Mouse (Mus musculus) WW6 (cell line): ENCODE data around the gene Sec31a.
A peak's percentile ranks its signal among the peaks of the same experiment; 100 is the strongest.
"Not testable (repeated sequence)": the region's sequence is repeated elsewhere in the genome, so short reads cannot be mapped to it uniquely, and the experiment has no call there.

ENCODE experiments used
- DNase-seq: peaks from one replicate; pipeline ENCODE4 v3.0.0-alpha.2; 2013; ENCODE audit warnings: low read depth, low spot score

Sec31a gene

DNA sequence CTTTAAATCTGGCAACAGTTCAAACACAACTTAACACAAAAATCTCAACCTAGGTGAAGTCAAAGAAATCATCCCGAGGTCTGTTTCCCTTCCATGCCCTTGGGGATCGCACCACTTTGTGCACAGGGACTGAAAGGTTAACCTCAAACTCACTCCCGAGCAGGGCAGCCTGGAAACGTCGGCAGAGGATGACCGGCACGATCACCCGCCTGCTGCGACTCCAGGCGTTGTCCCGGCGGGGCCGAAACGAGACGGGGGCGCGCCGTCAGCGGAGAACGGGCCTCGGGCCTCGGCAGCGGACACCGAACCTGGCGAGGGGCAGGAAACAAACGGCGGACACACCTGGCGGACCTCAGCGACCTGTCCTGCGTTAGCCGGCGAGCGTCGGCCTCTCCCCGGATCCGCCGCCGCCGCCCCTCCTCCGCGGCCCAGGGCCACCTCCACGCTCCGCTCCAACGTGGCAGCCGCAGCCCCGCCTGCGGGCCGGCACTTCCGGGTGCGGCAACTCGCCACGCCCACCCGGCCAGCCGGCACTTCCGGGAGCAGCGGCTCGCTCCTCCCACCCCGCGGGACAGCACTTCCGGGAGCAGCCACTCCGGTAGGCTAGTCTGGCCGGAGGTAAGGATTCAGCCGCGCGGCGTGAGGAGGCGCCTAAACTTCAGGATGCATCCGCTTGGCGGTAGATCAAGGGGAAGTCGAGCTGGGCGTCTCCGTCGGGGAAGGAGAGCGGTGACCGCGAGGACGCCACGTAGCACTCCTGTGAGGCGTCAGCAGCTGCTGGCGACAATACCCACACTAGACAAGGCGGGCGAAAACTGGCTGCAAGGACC is at the start of gene Sec31a:
Sec31a (minus strand) TSS at position 474 of the 830 bp plus-strand sequence.
- DNase-seq: peak; percentile 89

DNA sequence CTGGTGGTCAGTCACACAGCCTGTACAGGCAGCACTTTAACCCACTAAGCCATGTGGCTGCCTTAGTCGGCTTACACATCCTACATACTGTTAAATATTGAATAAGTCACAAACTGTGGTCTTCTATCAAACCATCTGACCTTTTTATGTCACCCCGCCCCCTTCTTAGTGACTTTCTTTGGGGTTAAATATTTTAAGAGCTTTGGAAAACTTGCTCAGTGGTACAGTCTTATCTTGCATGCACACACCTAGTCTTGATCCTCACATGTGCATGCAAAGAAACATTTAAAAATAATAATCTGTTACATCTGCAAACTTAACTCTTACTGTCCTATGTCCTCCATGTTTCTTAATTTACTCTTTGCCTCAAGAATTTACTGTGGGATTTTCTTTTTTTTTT is 46.3 kb upstream of the Sec31a start:
- DNase-seq: no peak

DNA sequence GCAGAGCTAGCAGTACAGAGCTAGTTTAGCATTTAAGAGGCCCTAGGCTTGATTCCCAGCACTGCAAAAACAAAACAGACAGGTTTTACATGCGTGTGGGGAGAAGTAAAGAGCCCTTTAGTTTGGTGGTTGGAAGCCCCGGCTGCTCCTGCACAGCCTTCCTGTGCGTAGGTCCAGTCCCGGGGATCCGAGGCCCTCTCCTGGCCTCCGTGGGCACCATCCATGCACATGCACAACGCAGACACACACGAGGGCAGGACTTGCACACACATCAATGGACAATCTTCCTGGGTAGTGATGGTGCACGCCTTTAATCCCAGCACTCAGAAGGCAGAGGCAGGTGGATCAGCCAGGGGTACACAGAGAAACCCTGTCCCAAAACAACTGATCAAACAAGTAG is 45.5 kb upstream of the Sec31a start:
- no peak for DNase-seq

DNA sequence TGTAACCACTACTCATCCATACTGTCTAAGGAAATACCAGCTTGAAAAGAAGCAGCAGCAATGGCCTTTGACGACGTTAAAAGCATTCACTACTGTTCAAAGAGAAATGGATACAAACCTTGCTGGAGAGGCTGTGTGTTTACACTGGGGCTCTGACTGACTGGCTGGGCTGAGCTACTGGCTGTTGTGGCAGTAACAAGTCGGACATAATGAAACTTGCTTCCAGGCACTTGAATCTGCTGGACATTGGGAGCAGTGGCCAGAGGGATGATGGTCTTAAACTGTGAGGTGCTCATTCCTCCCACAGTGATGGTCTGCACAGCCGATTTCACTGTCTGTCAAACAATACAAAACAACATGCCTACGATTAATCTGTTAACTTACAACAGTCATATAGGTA is 43.4 kb upstream of the Sec31a start:
- DNase-seq: no peak

DNA sequence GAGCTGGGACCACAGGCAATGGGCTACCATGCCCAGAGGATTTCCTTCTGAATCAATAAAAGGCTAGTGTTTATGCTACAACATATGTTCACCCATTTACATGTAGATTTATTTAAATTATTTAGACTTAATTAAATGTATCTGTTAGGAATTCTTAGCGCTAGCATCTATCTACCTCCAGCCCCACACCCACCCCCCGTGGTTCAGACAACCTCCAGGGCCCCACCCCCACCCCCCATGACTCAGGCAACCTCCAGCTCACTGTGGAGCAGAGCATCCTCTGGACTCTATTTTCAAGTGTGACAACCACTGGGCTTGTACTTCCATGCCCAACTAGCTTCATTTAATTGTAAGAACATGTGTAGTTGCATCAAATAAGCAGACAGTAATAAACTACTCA is 35.8 kb upstream of the Sec31a start:
- DNase-seq: no peak

DNA sequence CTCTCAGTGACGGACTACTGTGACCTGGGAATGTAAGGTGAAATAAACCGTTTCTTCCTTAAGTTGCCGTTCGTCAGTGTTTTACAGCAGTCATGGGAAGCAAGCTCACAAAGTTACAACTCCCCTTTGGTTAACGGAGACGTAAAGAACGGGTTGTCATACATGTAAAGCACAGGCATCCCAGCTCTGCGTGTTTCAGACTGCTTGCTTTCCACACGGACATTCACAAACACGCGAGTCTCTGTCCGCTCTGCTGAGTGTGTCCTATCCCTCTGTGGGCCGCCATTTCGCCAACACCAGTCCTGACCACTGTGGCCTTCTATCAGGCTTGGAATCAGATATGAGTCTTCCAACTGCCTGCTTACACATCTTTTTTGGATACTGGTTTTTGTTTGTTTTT is 22.8 kb upstream of the Sec31a start:
- DNase-seq: no peak

DNA sequence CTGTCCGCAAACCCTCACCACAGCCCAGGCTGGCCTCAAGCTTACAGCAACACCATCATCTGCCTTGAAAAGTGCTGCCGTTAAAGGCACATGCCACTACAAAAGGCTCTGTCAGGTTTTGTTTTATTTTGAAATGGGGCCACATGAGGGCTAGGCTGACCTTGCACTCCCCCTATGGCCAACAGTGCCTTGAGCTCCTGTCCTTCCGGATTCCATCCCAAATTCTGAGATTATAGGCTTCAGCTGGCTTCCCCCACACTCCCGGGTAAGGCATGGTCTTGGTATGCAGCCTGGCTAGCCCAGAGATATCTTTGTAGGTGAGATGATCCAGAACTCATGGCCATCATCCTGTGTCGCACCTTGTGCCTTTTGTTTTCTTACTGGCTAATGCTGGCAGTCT is 21.9 kb upstream of the Sec31a start:
- no peak for DNase-seq

DNA sequence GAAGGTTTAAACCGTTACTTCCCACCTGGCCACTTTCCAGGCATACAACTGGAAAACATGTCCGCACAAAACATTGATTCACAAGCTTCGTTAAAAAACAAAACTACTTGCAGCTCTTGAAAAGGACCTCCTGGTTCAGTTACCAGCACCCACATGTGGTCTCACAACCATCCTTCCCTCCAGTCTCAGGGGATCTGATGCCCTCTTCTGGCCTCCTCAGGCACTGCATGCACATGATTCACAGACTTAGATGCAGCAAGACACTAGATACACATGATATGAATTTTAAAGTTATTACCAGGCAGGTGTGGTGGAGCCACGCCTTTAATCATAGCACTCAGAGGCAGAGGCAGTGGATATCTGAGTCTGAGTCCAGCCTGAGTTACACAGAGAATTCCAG is 21.1 kb upstream of the Sec31a start:
- DNase-seq: no peak

DNA sequence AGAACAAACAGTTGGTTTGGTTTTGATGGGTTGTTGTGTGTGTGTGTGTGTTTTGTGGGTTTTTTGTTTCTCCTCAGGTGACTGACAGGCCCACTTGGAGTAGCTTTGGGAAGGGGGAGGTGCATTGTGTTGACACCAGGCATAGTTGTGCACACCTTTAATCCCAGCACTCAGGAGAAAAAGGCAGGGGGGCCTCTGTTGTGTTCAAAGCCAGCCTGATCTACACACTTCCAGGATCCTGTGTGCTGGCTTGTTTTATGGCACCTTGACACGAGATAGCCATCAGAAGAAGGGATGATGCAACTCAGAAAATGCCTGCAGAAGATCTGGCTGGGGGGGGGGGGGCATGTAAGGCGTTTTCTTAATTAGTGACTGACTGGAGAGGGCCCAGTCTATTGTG is 14.9 kb upstream of the Sec31a start:
- no peak for DNase-seq

DNA sequence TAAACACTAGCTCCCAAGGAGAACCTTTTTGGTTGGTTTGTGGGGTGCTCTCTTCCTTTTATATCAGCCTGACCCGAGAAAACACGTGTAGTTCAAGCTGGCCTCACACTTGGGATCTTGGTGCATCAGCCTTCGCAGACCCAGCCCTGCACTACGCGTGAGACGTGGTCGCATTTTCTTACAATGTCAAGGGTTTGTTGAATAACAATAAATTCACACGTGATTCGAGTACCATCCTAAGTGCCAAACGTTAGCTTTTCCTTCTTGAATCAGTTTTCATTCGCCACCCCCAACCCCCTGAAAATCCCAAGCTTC is 14.0 kb upstream of the Sec31a start:
- DNase-seq: no peak

DNA sequence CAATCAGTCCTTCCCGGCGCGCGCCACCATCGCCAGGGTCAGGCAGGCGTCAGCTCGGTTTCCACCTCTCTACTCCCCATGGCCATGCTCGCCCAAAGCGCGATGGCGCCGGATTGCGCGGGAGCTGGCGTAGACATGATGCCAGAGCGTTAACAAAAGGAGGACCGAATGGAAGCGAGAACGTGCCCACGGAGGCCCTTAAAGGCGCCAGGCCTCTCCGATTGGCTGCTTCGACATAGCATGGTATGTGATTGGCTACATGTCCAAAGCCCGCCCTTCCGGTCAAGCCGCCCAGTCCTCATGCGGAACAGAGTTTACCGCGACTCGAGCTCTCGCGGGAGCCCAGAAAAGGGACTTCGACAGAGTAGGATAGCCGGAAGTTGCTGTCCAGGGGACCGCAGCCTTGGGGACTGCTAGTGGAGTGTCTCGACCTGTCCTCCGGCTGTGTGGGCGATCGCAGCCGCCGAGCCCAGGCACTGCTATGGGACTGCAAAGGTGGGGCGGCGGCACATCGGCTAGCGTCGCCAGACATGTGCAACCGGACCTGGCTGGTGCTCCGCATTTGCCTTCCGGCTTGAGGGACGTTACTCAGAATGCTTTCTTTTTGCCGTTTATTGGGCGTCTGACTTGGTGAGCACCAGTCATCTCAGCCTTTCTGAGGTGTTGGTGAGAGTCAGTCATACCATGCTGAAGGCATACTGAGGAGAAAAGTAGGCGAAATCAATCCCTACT is 13.5 kb upstream of the Sec31a start:
- DNase-seq: peak; percentile 88

DNA sequence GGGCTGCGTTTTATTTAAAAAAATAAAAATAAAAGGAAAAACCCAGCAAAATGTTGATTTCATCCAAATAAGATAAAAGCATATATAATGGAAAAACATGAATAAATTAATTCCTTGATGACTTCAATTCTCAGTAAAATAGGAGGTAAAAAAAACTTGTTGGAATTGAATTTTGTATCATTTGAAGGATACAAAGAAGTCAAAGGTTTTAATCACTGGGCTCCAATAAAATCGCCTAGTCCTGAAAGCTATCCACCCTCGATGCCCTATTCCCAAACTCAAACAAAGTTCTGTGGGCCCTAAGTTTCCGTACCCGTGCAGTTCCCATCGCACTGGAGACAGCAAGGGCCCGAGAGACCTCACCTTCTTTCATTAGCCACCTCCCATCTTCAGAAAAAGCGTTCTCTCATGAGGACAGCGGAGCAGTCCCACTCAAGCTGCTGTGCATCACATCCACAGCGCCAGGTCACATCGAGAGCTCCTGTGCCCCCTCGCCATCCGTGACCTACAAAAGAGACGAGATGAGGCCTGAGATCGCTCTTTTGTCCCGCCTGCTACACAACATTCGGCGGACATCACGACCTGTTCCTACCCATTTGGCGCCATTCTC is 12.8 kb upstream of the Sec31a start:
- DNase-seq: no peak

DNA sequence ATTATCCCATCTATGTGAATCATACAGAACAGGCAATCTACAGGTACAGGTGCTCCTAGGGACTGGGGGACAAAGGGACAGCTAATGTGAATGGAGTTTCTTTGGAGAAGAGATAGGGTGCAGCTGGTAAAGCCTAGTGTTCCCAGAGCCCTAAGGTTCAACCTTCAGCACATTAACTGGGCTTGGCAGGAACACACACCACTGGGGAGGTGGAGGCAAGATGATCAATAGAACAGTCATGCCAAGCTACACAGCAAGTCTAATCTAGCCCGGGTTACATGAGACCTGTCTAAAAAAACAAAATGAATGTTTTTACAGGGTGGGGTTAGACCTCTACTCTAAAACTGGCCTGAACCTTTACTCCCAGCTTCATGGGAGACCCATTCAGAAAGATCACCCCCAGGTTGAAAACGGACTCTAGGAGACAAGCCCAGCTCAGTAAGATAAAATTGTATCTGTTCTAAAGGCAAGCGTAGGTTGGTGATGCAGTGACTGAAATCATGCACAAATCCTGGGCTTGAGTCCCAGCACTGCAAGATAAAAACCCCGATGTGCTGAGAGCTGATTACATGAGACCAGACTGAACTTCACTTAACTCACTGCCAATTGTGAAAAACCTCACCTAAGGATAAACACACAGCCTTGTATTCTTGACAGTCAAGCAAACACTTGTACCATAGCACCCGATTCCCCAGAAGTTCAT is 12.1 kb upstream of the Sec31a start:
- DNase-seq: no peak

DNA sequence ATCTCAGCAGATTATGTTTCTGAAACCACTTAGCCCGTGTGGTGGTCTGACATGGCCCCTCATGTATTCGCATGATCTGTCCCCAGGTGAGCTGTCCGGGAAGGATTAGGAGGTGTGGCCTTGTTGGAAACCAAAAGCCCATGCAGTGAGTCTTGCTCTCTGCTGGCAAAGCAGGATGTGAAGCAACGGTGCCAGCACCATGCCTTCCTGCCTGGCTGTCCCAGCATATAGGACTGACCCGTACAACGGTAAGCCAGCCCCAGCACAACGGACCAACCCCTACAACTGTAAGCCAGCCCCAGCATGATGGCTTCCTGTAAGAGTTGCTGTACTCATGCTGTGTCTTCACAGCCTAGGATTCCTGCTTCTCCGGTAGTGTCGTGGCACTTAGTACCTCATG is 11.2 kb upstream of the Sec31a start:
- DNase-seq: no peak

DNA sequence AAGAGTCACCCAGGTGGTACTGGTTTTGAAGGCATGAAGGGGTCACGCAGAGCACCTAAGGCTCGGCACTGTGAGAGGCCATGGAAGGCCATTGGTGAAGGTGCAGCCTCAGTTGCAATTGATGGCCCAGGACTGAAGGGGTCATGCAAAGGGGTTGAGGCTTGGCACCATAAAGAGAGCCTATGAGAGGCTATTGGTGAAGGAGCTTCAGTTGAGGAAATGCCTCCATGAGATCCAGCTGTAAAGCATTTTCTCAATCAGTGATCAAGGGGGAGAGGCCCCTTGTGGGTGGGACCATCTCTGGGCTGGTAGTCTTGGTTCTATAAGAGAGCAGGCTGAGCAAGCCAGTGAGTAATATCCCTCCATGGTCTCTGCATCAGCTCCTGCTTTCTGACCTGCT is 9.8 kb upstream of the Sec31a start:
- DNase-seq: not testable (repeated sequence)

DNA sequence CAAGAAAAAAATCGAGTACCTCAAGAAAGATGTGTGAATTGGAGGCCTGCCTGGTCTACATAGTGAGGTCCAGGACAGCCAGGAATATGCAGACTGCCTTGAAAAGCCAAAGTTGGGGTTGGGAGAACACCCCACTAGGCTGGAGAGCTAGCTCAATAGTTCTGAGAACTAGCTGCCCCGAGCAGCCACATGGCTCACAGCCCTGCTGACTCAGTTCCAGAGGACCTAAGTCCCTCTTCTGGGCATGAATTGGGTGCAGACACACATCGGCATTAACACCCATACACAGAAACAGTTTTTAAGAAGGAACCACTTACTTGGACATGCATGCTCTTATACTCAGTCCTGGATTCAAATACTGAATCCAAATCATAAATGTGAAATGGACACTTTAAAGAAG is 8.2 kb upstream of the Sec31a start:
- DNase-seq: no peak

DNA sequence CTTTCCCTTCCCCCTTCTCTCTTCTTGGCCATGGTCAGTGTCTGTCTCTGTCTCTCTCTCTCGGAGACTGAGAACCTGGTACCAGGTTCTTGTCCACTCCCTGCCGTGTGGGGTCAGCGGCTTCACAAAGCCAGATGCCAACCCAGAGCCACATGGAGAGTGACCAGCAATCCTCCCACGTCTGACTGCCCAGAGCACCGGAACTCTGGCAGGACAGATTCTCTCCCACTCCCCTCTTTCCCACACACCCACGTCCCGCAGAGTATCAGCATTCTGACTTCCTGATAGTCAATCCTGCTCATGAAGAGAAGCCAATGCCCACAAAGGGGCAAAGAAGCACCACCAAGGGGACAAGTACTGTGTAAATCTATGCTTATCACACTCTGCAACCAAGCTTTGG is 7.6 kb upstream of the Sec31a start:
- DNase-seq: no peak

DNA sequence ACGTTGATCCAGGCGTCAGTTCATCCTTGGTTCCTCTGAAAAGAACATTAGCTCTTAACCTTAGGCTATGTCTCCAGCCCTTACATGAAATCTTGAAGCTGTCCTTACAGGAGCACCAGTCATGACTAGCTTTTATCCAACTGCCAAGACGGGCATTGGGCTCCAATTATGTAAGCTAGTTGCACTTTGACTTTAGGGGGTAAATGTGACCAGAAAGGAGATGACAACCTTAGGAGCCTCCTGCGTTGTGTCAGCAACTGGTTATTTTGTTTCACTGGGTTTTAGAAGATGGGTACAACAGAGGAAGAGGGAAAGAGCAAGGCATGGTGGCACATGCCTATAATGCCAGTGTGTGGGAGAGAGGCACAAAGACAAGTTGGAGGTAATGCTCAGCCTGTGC is 2.8 kb upstream of the Sec31a start:
- no peak for DNase-seq

DNA sequence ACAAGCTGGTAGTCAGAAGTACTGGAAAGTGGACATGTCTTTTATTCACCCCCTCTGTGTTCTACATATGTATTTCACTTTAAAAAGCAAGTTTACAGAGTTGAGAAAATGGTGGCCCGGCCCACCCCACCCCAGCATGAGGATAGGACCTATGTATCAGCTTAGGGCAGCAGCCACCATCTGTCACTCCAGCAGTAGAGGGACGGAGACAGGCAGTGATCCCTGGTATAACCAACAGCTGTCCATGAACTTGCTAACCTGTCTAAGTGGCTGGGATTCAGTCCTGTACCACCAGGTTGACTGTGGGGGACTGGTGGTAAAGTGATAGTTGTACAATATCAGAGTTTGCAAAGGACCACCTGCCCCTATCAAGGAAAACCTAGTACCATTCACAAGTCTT is 2.0 kb upstream of the Sec31a start:
- DNase-seq: no peak

DNA sequence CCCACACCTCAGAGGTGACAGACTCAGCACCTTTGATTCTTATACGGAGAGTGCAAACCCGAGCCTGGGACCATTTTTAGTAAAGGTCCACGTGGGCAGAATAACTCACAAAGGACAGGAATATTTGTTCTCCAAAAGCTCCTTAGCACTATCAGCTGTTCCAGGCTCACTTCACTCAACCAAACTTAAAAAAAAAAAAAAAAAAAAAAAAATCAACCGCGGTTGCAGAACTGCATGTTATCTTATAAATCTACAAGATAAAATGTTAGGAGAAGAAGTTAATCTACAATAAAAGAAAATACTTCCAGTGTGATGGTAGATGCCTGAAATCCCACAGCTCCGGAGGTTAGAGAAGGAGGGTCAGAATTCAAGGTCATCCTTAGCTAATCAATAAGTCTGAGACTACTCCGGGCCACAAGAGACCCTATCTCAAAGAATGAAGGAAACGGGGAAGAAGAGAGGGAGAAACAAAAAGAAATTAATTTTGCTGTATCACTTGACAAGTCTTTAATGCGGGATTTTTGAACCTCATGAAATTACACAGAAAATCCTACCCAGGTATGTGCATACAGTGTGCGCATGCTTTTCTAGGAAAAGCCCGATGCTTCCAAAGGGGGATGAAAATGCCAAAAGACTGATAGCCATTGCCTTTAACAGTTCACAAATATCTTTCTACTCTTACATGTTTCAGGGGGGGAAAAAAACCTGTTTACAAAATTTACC is 1.4 kb downstream of the Sec31a start:
- no peak for DNase-seq

DNA sequence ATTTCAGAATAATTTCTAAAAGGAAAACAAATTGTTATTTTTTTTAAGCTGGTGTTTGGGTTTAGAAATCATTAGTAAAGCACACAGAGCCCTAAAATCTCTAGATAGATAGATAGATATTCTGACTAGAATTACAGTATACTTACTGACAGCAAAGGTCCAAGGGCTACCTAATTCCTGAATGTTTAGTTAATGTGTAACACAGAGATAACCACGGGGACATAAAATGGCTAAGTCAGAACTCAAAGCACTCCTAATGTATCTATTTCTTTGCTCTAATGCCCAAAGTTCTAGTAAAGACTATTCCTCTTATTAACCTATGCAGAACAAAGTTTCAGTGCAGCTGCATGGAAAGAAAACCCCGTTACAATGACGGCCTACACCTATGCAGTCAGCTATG is 3.1 kb downstream of the Sec31a start:
- no peak for DNase-seq

DNA sequence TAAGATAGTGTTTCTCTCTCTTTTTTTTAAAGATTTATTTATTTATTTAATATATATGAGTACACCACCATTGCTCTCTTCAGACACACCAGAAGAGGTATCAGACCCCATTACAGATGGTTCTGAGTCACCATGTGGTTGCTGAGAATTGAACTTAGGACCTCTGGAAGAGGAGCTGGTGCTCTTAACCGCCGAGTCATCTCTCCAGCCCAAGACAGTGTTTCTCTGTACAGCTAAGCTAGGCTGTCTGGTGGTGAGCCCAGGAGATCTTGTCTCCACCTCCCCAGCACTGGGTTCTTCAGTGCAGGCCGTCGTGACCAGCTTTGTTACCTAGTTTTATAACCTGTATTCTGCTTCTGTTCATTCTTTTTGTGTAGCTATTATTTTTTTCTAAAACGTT is 5.8 kb downstream of the Sec31a start:
- DNase-seq: no peak
